In genomic region chr12:100862272-100862671, GRCm38 (mm10) we compare ENCODE assay signal across 21 mouse cellular contexts. TPM values are rescaled to one million over a fixed set of nuclear protein-coding genes. Genes with fewer than 3 reads are reported as not detected.
DNase-seq lines count a peak whose midpoint lies in the region; ATAC-seq and TF ChIP-seq lines count a peak whose summit lies in the region.
"Had no signal": no experiment of that assay in that cellular context is flagged by ENCODE, and none has a peak within 500 bp of the region (broad histone marks: within the 10 kb centered on the region; RNA-seq: fewer than 3 reads in every experiment).

No protein-coding gene starts in this region.

- peak; percentile 15 for DNase-seq in liver, adult 2 months (ENCODE audit: extremely low read depth, low read depth, low spot score)
- DNase-seq in c-Kit-negative CD71-positive TER-119-positive erythroid progenitor cells, embryonic 14.5 days (ENCODE audit: low read depth, low spot score): peak; percentile 2
- no peak for DNase-seq in lung, postnatal 4 days
- DNase-seq in urinary bladder, postnatal 10 days (ENCODE audit: low spot score): no peak
- no peak for DNase-seq in hindbrain, postnatal 0 days (ENCODE audit: low spot score)
- DNase-seq: adrenal gland, adult 8-10 months; adrenal gland, postnatal 36 days; cerebellum, adult 11 months; cerebellum, adult 8-10 months; cerebellum, postnatal 14 days; gastrocnemius, postnatal 10 days; heart, adult 2 months had no signal

- no peak overlapping the region for H3K27ac ChIP-seq in liver, adult 2 months (replicated peaks; ENCODE audit: insufficient read depth, low read depth, low read length)
- no peak overlapping the region for H3K27ac ChIP-seq in liver, embryonic 12.5 days
- no peak overlapping the region for H3K27ac ChIP-seq in hindbrain, postnatal 0 days
- H3K27ac ChIP-seq: embryonic facial prominence, embryonic 12.5 days; forebrain, embryonic 12.5 days; heart, adult 2 months; hindbrain, embryonic 10.5 days; hindbrain, embryonic 14.5 days had no signal

- peaks cover 15% of the 10 kb centered on the region; the same call in 1 of the 2 replicates for H3K36me3 ChIP-seq in liver, adult 2 months (ENCODE audit: control insufficient read depth, insufficient read depth, low read length)
- H3K36me3 ChIP-seq in liver, embryonic 12.5 days: no peaks in the 10 kb centered on the region
- no peaks in the 10 kb centered on the region for H3K36me3 ChIP-seq in hindbrain, postnatal 0 days (ENCODE audit: insufficient read depth, low read length)
- H3K36me3 ChIP-seq: embryonic facial prominence, embryonic 12.5 days; forebrain, embryonic 12.5 days; G1E; heart, embryonic 12.5 days; hindbrain, embryonic 10.5 days had no signal

- TF ChIP-seq POLR2A in liver, adult 2 months (IDR thresholded peaks at IDR 0.05; ENCODE audit: extremely low read depth, insufficient read depth, low read length): no peak

- TF ChIP-seq CTCF in liver, adult 2 months (IDR thresholded peaks at IDR 0.05; ENCODE audit: low read depth, low read length): no peak
- TF ChIP-seq CTCF in hindbrain, postnatal 0 days (IDR thresholded peaks at IDR 0.05; ENCODE audit: low read depth): no peak

- no peak for ATAC-seq in liver, embryonic 12.5 days
- ATAC-seq in megakaryocyte, adult 5-6 weeks (ENCODE audit: poor library complexity, severe bottlenecking): peak; percentile 47; the same call in 1 of the 2 replicates
- no peak for ATAC-seq in hindbrain, postnatal 0 days
- ATAC-seq: forebrain, embryonic 16.5 days had no signal

- no peak overlapping the region for H3K4me3 ChIP-seq in liver, adult 2 months (ENCODE audit: insufficient read depth, low read depth, low read length)
- H3K4me3 ChIP-seq in liver, embryonic 12.5 days: no peak overlapping the region
- no peak overlapping the region for H3K4me3 ChIP-seq in hindbrain, postnatal 0 days (ENCODE audit: low read length)
- H3K4me3 ChIP-seq: embryonic facial prominence, embryonic 12.5 days; forebrain, embryonic 12.5 days; heart, adult 2 months; heart, embryonic 12.5 days; hindbrain, embryonic 10.5 days had no signal

- WGBS in liver, adult 2 months: 31% methylated on average over 3 of the region's 3 CpGs
- 40% methylated on average over 3 of the region's 3 CpGs for WGBS in liver, embryonic 12.5 days (ENCODE audit: insufficient replicate concordance)
- WGBS in hindbrain, postnatal 0 days: 92% methylated on average over 3 of the region's 3 CpGs

- no peak overlapping the region for H3K9ac ChIP-seq in liver, adult 2 months (ENCODE audit: low read depth, low read length)
- H3K9ac ChIP-seq in liver, embryonic 12.5 days: no peak overlapping the region
- no peak overlapping the region for H3K9ac ChIP-seq in hindbrain, postnatal 0 days (replicated peaks; ENCODE audit: low read length)
- H3K9ac ChIP-seq: embryonic facial prominence, embryonic 12.5 days; forebrain, embryonic 12.5 days; heart, embryonic 12.5 days; hindbrain, embryonic 14.5 days had no signal

- no peaks in the 10 kb centered on the region for H3K79me2 ChIP-seq in liver, adult 2 months (ENCODE audit: control insufficient read depth, insufficient read depth, low read length)

- peaks cover 6% of the 10 kb centered on the region for H3K4me1 ChIP-seq in liver, adult 2 months (ENCODE audit: control insufficient read depth, insufficient read depth, low read length)
- H3K4me1 ChIP-seq in liver, embryonic 12.5 days: no peaks in the 10 kb centered on the region
- 0 out of 2 replicates have a peak, but pooled peaks cover 3% of the 10 kb centered on the region for H3K4me1 ChIP-seq in hindbrain, postnatal 0 days (ENCODE audit: insufficient read depth, low read length)
- H3K4me1 ChIP-seq: embryonic facial prominence, embryonic 12.5 days; forebrain, embryonic 12.5 days; heart, embryonic 12.5 days had no signal

- no peak overlapping the region for H3K4me2 ChIP-seq in liver, embryonic 12.5 days
- H3K4me2 ChIP-seq in hindbrain, postnatal 0 days (ENCODE audit: low read depth, low read length): no peak overlapping the region
- H3K4me2 ChIP-seq: embryonic facial prominence, embryonic 12.5 days; forebrain, embryonic 12.5 days; heart, embryonic 12.5 days; hindbrain, embryonic 14.5 days had no signal

- no peaks in the 10 kb centered on the region for H3K27me3 ChIP-seq in liver, adult 2 months (ENCODE audit: control insufficient read depth, insufficient read depth, low read length)
- H3K27me3 ChIP-seq in liver, embryonic 12.5 days (replicated peaks): no peaks in the 10 kb centered on the region
- H3K27me3 ChIP-seq in hindbrain, postnatal 0 days (ENCODE audit: insufficient read depth, low read length): no peaks in the 10 kb centered on the region
- H3K27me3 ChIP-seq: embryonic facial prominence, embryonic 12.5 days; forebrain, embryonic 12.5 days; heart, embryonic 12.5 days had no signal

- H3K9me3 ChIP-seq in liver, embryonic 12.5 days (replicated peaks): no peaks in the 10 kb centered on the region
- H3K9me3 ChIP-seq in hindbrain, postnatal 0 days (ENCODE audit: low read length): no peaks in the 10 kb centered on the region
- H3K9me3 ChIP-seq: embryonic facial prominence, embryonic 12.5 days; forebrain, embryonic 12.5 days; G1E; heart, embryonic 12.5 days; hindbrain, embryonic 10.5 days had no signal

RNA-seq across cellular contexts. Expression of gene Gpr68, which starts 45.7 kb away (rescaled TPM):
- total RNA-seq in liver, adult 2 months (2014; rRNA removed): 0.09 and 0.20 TPM in 2 replicates
- polyA plus RNA-seq in liver, adult 2 months (2012; rRNA removed): 0.28 and 0.85 TPM in 2 replicates
- 0.04 TPM in 1 of 2 replicates, not detected in the other for polyA plus RNA-seq in liver, embryonic 12.5 days (2016; fragmentation: Nextera tagmentation; extraction: Ambion mirVana)
- 0.11 and 1.1 TPM in 2 replicates for total RNA-seq in megakaryocyte, adult 5-6 weeks (2015)
- 0.49 and 0.77 TPM in 2 replicates for total RNA-seq in megakaryocyte, adult 5-6 weeks (2017)
- total RNA-seq in hindbrain, postnatal 0 days (2014; rRNA removed): 29.5 and 33.1 TPM in 2 replicates
- 6.0 and 8.1 TPM in 2 replicates for polyA plus RNA-seq in hindbrain, postnatal 0 days (2015; fragmentation: Nextera tagmentation; extraction: Ambion mirVana)
- polyA plus RNA-seq: G1E had no signal

Comparison
In these comparisons a context has a peak if more than half of its experiments do, and no peak if none do; other contexts are left out.
1. DNase-seq: peak in liver, adult 2 months (single experiment) and c-Kit-negative CD71-positive TER-119-positive erythroid progenitor cells, embryonic 14.5 days (single experiment); none in lung, postnatal 4 days (0 of 2), urinary bladder, postnatal 10 days (single experiment) and hindbrain, postnatal 0 days (single experiment).
2. RNA of gene Gpr68, which starts 45.7 kb away (total RNA-seq): 29.5 to 33.1 TPM in hindbrain, postnatal 0 days; 0.11 to 1.1 TPM in megakaryocyte, adult 5-6 weeks and 0.09 to 0.20 TPM in liver, adult 2 months; every median in the first group is over 10 times any median in the second.